Mouse (Mus musculus) midbrain, embryonic 10.5 days (tissue): ENCODE results near the gene Adam15. TPM values are rescaled to one million over a fixed set of nuclear protein-coding genes. Genes with fewer than 3 reads are reported as not detected.

Experiments
- DNase-seq: peaks from one replicate; pipeline ENCODE4 v3.0.0-alpha.2; 2017; ENCODE audit warnings: low spot score
- H3K27ac ChIP-seq: fragments of 300-500 bp; sonication (generic); replicated peaks from 2 replicates; pipeline ENCODE4 v1.5.1; 2016; ENCODE audit warnings: mild to moderate bottlenecking
- H3K27me3 ChIP-seq: fragments of 300-500 bp; sonication (generic); 2 replicates; pipeline ENCODE4 v1.6.1; 2016; ENCODE audit warnings: low read depth, mild to moderate bottlenecking; ENCODE audit not compliant: poor library complexity, severe bottlenecking
- H3K36me3 ChIP-seq: fragments of 300-500 bp; sonication (generic); 2 replicates; pipeline ENCODE4 v1.6.1; 2016; ENCODE audit warnings: mild to moderate bottlenecking, moderate library complexity
- H3K4me1 ChIP-seq: fragments of 300-500 bp; sonication (generic); 2 replicates; pipeline ENCODE4 v1.6.1; 2016
- H3K4me3 ChIP-seq: fragments of 300-500 bp; sonication (generic); 2 replicates; pipeline ENCODE4 v1.5.1; 2016; ENCODE audit warnings: mild to moderate bottlenecking, moderate library complexity
- H3K9me3 ChIP-seq: fragments of 300-500 bp; sonication (generic); replicated peaks from 2 replicates; pipeline ENCODE4 v1.6.1; 2016; ENCODE audit warnings: mild to moderate bottlenecking
- WGBS: fragments of 180-500 bp; shearing (Covaris S2); methylation state at CpG from one replicate; pipeline ENCODE4 v1.1.7; 2016; 5-methylcytosine and 5-hydroxymethylcytosine counted together
- polyA plus RNA-seq: library from polyadenylated mRNA; unstranded; fragments of >200 nt; fragmentation: Nextera tagmentation; extraction: Ambion mirVana; gene quantifications from 2 replicates; pipeline ENCODE4 v1.2.1, GENCODE M21; 2016

The Adam15 gene
- polyA plus RNA-seq: 30.5 and 34.9 TPM in 2 replicates

GRCm38 (mm10) chr3:89349869-89350501, at the start of gene Adam15:
Gene Adam15 (minus strand): TSS chr3:89349996.
- peaks cover 12% of the 10 kb centered on the region; the same call in 1 of the 2 replicates for H3K36me3 ChIP-seq
- H3K4me3 ChIP-seq: peak within 1 kb of the TSS; percentile 64
- H3K4me1 ChIP-seq: peaks cover 39% of the 10 kb centered on the region
- peaks cover 59% of the 10 kb centered on the region for H3K27me3 ChIP-seq
- 1% methylated on average over 53 of the region's 59 CpGs for WGBS
- H3K27ac ChIP-seq: peak within 1 kb of the TSS; percentile 79
- peak; percentile 92 for DNase-seq
- H3K9me3 ChIP-seq: no peaks in the 10 kb centered on the region

- Histone ChIP-seq H3K27ac (peak overlapping the region; percentile 79; the same call in 1 of the 2 replicates), H3K27me3 (peaks cover 25% of the 10 kb centered on the region), H3K9me3 (no peaks in the 10 kb centered on the region), H3K4me3 (peak overlapping the region; percentile 61), H3K4me1 (peaks cover 53% of the 10 kb centered on the region), H3K36me3 (peaks cover 11% of the 10 kb centered on the region; the same call in 1 of the 2 replicates)
- no peak for DNase-seq
- WGBS: 3% methylated on average over 4 of the region's 4 CpGs
These were observed 46.8 kb upstream of the Adam15 start for GRCm38 (mm10) chr3:89396654-89397005.

- Histone ChIP-seq H3K4me1 (peaks cover 59% of the 10 kb centered on the region), H3K4me3 (peak overlapping the region; percentile 61), H3K9me3 (no peaks in the 10 kb centered on the region), H3K36me3 (0 out of 2 replicates have a peak, but pooled peaks cover 5% of the 10 kb centered on the region), H3K27me3 (peaks cover 31% of the 10 kb centered on the region), H3K27ac (peak overlapping the region; percentile 79)
- under 1% methylated on average over 44 of the region's 44 CpGs for WGBS
- DNase-seq: peak; percentile 79
These were observed 46.2 kb upstream of the Adam15 start for GRCm38 (mm10) chr3:89395806-89396653.

GRCm38 (mm10) chr3:89395419-89395805, 45.6 kb upstream of the Adam15 start:
- WGBS: under 1% methylated on average over 10 of the region's 10 CpGs
- Histone ChIP-seq H3K9me3 (no peaks in the 10 kb centered on the region), H3K4me3 (peak overlapping the region; percentile 61), H3K27ac (peak overlapping the region; percentile 88), H3K4me1 (peaks cover 65% of the 10 kb centered on the region), H3K36me3 (0 out of 2 replicates have a peak, but pooled peaks cover 2% of the 10 kb centered on the region), H3K27me3 (peaks cover 37% of the 10 kb centered on the region)
- no peak for DNase-seq

- peak overlapping the region; percentile 61 for H3K4me3 ChIP-seq
- H3K9me3 ChIP-seq: no peaks in the 10 kb centered on the region
- H3K27me3 ChIP-seq: peaks cover 42% of the 10 kb centered on the region
- H3K36me3 ChIP-seq: no peaks in the 10 kb centered on the region
- H3K4me1 ChIP-seq: peaks cover 69% of the 10 kb centered on the region
- WGBS: under 1% methylated on average over 12 of the region's 12 CpGs
- peak overlapping the region; percentile 88 for H3K27ac ChIP-seq
- DNase-seq: peak; percentile 89
These were observed 45.1 kb upstream of the Adam15 start for GRCm38 (mm10) chr3:89394894-89395256.

GRCm38 (mm10) chr3:89394006-89394893, 44.5 kb upstream of the Adam15 start, which contains the start of gene Zbtb7b:
Gene Zbtb7b (minus strand): TSS chr3:89394776.
- H3K9me3 ChIP-seq: no peaks in the 10 kb centered on the region
- no peaks in the 10 kb centered on the region for H3K36me3 ChIP-seq
- peak within 1 kb of the TSS; percentile 88 for H3K27ac ChIP-seq
- H3K27me3 ChIP-seq: peaks cover 49% of the 10 kb centered on the region
- WGBS: 0% methylated on average over 41 of the region's 42 CpGs
- peak within 1 kb of the TSS; percentile 61 for H3K4me3 ChIP-seq
- peak; percentile 70 for DNase-seq
- peaks cover 69% of the 10 kb centered on the region for H3K4me1 ChIP-seq

GRCm38 (mm10) chr3:89393605-89394004, 43.8 kb upstream of the Adam15 start:
- H3K4me3 ChIP-seq: peak overlapping the region; percentile 61
- peak overlapping the region; percentile 88 for H3K27ac ChIP-seq
- H3K36me3 ChIP-seq: no peaks in the 10 kb centered on the region
- peak; percentile 98 for DNase-seq
- H3K9me3 ChIP-seq: no peaks in the 10 kb centered on the region
- 0% methylated on average over 15 of the region's 15 CpGs for WGBS
- peaks cover 71% of the 10 kb centered on the region for H3K4me1 ChIP-seq
- peaks cover 49% of the 10 kb centered on the region for H3K27me3 ChIP-seq

- no peaks in the 10 kb centered on the region for H3K9me3 ChIP-seq
- H3K27ac ChIP-seq: peak overlapping the region; percentile 88
- DNase-seq: no peak
- H3K36me3 ChIP-seq: no peaks in the 10 kb centered on the region
- peaks cover 49% of the 10 kb centered on the region for H3K27me3 ChIP-seq
- peaks cover 77% of the 10 kb centered on the region for H3K4me1 ChIP-seq
- WGBS: under 1% methylated on average over 21 of the region's 24 CpGs
- peak overlapping the region; percentile 61 for H3K4me3 ChIP-seq
These were observed 43.1 kb upstream of the Adam15 start for GRCm38 (mm10) chr3:89392871-89393311.

- H3K36me3 ChIP-seq: no peaks in the 10 kb centered on the region
- H3K9me3 ChIP-seq: no peaks in the 10 kb centered on the region
- peak; percentile 63 for DNase-seq
- H3K27me3 ChIP-seq: peaks cover 54% of the 10 kb centered on the region
- peak overlapping the region; percentile 61 for H3K4me3 ChIP-seq
- under 1% methylated on average over 55 of the region's 56 CpGs for WGBS
- H3K27ac ChIP-seq: peak overlapping the region; percentile 88
- H3K4me1 ChIP-seq: peaks cover 86% of the 10 kb centered on the region
These were observed 42.1 kb upstream of the Adam15 start for GRCm38 (mm10) chr3:89391663-89392511.

GRCm38 (mm10) chr3:89390699-89391662, 41.2 kb upstream of the Adam15 start:
- Histone ChIP-seq H3K27ac (peak overlapping the region; percentile 88), H3K9me3 (no peaks in the 10 kb centered on the region), H3K4me1 (peaks cover 81% of the 10 kb centered on the region), H3K4me3 (peak overlapping the region; percentile 61), H3K36me3 (no peaks in the 10 kb centered on the region), H3K27me3 (peaks cover 60% of the 10 kb centered on the region)
- DNase-seq: no peak
- WGBS: 14% methylated on average over 19 of the region's 19 CpGs
